Mouse (Mus musculus) A20 (cell line): ENCODE results near the gene Ovol2.

Experiments
- DNase-seq: peaks from one replicate; pipeline ENCODE4 v3.0.0-alpha.2; 2011; ENCODE audit warnings: low read depth, low spot score

Gene Ovol2

DNA sequence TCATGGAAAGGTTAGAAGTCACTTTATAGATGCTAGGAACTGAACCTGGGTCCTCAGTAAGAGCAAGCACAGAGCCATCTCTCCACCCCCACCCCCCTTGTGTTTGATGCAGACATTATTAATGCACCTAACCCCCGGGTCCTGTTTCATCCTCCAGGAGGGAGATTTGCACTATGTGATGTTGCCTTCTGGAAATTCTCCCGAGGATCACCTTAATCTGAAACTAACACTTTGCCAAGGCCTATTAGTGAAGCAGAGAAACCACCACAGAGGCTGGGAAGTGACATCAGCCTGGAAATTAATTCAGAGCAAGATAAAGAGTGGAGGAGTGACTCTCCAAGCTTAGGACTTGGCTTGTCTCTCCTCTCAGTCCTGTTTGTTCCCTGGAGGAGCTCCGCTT is 7.7 kb downstream of the Ovol2 start:
- DNase-seq = no peak

DNA sequence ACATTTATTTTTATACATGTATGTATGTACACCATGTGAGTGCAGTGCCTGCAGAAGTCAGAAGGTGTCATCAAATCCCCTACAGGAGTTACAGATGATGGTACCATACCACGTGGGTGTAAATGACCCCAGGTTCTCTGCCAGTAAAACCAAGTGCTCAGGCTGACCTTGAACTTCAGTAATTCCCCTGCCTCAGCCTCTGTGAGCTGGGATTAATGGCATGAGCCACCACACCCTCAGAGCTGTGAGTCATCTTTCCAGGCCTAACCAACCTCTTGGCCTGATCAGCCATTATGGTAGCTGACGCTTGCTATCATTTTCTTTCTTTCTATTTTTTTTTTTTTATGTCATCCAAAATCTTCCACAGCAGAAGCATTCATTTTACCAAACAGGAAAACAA is 20.6 kb downstream of the Ovol2 start:
- DNase-seq = no peak

DNA sequence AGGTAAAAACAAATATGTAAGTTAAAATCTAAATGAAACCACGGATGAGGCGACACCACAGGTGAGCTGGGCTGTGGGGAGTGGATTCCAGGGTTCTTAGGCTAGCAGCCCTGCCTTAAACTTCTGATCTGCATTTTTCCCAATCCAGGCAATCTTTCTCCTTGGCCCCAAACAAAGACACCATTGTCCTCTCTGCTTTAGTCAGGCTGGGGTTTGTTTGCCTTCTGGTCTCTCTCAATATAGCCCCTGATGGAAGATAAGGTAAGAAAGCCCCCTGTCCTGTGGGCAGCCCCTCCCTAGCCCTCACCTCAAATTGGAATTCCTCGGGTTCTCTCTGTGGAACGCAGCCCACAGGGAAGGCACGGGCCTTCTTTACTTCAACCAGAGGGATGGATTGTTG is 21.7 kb downstream of the Ovol2 start:
- no peak for DNase-seq

DNA sequence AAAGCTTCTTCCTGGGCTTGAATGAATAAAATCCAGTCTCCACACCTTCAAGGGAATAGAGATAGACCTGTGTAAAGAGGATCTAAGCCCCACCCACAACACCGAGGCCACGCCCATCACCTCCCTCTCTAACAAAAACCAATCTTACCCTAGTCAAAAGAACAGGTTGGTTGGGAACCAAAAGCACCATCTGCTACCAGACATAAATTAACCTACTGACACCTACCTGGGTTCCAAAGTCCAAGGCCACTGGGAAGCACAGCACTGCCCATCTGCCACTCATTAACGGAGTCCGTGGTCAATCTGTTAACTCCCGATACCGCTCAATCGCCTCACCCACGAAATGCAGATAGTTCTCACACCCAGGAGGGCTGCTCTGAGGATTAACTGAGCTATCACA is 23.4 kb downstream of the Ovol2 start:
- no peak for DNase-seq

DNA sequence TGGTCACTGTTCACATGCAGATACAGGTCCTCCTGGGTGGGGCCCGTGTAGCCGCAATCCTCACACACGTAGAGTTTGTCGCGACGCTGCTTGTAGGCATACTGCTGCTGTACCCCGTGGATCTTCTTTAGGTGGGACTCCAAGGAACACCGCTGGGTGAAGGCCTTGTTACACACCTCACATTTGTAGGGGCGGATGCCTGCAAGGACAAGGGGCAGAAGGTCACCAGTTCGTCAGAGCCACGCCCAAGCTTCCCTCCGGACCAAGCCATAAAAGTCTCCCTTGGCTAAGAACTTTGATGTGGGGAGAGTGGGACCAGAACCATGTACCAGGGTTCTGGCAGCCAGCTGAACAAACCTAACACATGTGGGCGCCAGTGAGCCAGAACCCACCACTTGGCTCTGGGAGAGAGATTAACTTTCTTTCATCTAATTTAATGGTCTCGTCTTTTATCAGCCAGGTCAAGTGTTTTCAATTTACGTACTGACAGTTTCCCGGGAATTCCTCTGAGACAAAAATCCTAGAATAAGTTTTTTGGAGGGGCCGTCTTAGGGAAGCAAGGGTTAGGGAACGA is 26.1 kb downstream of the Ovol2 start:
- DNase-seq = no peak

DNA sequence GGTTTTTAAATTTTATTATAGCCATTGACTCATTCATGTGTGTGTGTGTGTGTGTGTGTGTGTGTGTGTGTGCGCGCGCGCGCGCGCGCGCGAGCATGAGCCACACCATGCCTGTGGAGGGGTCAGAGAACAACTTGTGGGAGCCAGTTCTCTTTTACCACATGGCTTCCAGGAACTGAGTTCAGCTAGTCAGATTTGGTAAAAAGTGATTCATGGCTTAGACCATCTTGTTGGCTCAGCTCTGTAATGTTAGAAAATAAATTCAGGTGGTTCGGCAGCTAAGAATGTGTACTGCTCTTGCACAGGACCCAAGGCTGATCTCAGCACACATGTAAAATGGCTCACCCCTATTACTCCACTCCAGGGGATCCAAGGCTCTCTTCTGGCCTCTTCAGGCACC is 30.8 kb downstream of the Ovol2 start:
- DNase-seq = no peak

DNA sequence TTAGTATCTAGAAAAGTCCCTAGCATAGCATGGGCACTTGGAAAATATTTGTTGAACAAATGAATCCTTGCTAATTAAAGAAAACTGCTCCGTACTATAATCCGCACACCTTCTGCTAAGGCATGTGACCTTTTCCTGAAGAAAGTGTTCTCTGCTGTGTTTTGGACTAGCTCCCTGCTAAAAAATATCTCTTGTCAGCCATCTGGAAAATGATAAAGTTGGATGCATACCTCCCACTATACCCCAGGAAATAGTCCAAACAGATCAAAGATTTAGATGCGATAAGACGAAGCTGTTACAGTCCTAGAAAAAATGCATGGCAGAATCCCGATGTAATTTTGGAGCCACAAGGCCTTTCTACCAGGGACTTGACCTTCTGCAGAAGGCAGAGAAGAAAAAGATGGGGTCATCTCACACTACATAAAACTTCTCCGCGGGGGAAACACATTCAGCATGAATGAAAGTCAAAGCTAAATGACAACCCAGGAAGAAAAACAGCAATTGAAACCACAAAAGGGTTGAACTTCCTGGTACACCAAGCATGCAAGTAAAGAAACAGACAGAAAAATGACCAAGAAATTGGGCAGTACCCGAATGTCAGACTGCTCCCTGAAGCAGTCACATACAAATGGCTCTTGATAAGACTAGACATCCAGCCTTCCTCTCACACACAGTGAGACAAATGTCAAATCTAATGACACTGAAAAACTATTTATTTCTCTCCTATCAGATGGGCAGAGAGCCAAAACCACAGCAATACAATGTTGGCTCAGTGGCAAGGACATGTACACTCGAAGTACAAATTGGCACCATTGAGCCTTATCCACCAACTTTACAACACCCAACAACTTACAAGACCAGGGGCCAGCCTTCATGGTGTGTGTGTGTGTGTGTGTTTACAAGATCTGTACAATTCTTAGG is 31.9 kb downstream of the Ovol2 start:
- no peak for DNase-seq

DNA sequence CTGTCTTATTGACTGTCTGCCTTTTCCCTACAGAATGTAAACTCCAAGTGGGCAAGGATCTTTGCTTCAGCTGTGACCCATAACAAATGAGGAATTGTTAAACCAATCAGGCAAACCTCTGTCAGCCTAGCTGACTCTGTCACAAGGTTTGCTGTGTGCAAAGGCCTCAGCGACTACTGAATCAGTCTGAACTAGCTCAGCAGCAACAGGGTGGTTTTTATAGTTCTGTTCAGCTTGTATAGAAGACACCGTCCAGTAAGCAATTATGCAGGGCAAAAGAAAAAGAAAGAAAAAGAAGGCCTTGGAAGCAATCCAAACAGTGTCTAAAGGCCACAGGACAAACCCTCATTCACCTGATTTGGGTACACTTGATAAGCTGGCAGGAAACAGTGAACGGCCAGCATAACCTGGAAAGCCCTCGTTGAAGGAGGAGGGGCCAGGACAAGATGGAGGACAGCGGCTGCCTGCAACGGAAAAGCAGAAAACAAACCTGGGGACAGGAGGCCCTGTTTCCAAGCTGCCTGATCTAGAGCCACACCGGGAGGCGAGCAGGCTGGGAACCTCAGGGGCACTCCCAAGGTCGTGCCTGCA is 36.7 kb downstream of the Ovol2 start:
- DNase-seq = no peak

DNA sequence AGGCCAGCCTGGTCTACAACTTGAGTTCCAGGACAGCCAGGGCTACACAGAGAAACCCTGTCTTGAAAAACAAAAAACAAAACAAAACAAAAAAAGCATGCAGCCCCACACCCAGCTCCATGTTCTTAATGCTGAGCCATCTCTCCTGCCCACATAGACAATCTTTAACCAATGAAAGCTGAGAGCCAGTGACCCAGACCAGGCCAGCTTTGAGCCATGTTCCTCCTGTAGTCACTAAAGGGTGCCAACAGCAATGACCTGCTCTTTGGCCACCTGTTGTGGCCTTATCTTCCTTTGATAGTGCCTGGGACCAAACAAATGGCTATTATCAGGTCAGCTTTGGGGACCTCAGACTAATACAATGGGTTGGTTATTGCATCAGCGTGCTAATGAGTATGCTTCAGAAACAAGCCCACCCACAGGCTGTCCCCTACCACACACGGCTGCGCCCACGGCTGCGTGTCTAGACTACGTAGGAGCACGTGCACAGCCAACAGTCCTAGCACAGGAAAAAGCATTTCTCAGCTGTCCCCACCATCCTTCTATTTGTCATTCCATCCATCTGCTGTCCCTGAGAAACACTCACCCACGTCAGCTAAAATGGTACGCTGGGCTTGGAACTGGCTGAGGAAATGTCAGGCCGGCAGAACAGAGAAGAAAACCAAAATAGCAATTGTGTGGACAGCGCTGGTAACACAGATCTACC is 40.2 kb downstream of the Ovol2 start:
- DNase-seq = no peak

DNA sequence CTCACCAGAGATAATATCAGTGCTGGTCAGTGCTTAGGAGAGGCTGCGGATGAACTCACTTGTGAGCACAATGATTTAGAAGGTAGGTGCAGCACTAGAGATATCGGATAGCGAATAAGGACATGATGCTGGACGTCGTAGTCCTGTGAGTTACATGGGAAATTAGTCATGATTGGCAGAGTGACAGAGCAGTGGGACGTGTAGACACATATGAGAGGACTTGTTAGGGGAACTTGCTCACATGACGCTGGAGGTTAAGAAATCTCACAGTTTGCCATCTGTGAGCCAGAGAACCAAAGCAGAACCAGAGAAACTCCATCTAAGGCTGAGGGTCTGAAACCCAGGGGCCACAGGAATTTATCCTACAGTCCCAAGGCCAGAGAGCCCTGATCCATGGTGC is 41.6 kb downstream of the Ovol2 start:
- DNase-seq = no peak

DNA sequence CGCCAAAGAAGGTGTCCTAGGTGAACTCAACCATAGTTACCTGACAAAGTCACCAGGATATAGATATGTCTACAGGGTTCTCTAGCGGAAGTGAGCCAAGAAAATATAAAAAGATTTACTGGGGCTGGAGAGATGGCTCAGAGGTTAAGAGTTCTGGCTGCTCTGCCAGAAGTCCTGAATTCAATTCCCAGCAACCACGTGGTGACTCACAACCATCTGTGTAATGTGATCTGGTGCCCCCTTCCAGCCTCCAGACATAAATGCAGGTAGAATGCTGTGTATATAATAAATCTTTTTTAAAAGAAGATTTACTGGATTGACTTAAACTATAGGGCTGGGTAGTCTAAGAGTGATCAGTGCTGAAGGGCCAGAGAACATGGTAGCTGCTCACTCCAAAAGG is 50.5 kb downstream of the Ovol2 start:
- no peak for DNase-seq

DNA sequence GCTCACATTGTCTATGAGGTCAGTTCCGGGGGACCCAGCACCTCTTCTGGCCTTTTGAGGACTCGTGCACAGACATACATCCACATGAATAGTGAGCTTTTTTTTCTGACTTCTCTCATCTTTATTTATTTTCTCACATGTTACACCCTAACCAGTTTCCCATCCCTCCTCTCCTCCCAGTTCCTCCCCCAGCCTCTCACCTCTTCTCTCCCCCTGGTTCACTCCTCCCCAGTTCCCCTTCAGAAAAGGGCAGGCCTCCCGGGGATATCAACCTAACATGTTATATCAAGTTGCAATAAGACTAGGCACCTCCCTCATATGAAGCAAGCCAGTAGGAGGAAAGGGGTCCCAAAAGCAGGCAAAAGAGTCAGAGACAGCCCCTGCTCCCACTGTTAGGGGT is 51.4 kb downstream of the Ovol2 start:
- DNase-seq = no peak

DNA sequence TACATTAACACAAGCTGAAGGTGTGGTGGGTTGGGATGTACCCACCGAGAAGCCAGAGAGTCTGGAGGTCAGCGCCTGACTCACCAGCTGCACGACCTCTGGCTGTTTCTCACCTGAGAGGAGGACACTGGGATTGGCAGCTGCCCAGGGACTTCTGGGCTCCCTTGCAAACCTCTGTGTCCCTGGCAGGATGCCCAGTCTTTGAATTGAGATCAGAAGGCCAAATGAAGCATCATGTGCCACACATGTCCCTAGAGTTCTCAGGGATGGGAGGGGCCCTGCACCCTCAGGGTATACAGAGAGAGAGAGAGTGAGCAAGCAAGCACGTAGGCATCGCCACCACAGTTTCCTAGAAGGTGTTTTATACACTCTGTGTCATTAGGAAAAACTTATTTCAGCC is 52.2 kb downstream of the Ovol2 start:
- no peak for DNase-seq

DNA sequence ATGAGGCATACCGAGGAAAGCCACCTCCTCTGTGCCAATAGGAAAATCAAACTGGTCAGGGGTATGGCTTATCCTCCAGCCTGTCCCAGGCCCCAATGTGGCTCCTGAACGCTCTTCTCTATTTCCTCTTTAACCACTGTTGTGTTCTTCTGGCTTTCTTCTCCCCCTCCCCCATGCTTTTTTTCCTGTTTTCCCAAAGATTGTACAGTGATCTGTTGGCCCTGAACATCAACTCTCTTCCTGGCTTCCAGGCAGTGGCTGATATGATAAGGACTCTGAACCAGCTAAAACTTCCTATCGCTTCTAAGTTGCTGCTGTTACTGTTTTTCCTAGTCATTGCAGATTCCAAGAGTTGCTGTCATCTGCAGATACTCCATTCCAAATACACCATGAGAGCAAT is 55.1 kb downstream of the Ovol2 start:
- DNase-seq = no peak

DNA sequence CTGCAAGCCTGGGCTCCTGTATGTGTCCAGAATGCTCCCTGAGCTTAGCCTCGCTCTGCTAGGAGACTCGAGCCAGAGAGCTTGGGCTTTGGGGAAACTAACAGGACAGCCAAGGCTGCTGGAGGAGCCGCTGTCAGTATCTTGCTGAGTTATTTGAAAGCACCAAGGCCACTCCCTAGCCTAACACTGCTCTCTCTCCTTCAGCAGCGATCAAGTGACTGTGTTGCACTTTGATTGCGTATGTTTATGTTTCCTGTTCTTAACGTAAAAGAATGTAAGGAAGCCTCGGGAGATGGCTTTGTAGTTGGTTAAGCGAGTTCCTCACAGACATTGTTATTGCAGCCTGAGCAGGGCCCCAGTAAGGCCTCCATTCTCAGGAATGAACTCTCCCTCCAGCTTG is 57.2 kb downstream of the Ovol2 start:
- no peak for DNase-seq

DNA sequence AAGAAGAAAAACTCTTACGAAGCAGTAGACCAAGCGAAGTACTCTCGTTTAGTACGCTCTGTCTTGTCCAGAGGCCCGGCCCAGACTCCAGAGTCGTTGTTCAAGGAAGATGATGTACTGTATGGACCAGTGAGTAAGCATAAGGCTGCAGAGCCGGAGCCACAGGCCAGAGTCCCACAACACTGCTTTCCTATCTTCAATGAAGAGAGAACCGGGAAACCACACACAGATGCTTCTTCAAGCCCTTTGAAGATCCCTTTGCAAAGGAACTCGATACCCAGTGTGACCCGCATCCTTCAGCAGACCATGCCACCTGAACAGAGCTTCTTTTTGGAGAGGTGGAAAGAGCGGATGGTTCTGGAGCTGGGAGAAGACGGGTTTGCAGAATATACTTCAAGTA is 59.9 kb downstream of the Ovol2 start:
- peak; percentile 48 for DNase-seq

DNA sequence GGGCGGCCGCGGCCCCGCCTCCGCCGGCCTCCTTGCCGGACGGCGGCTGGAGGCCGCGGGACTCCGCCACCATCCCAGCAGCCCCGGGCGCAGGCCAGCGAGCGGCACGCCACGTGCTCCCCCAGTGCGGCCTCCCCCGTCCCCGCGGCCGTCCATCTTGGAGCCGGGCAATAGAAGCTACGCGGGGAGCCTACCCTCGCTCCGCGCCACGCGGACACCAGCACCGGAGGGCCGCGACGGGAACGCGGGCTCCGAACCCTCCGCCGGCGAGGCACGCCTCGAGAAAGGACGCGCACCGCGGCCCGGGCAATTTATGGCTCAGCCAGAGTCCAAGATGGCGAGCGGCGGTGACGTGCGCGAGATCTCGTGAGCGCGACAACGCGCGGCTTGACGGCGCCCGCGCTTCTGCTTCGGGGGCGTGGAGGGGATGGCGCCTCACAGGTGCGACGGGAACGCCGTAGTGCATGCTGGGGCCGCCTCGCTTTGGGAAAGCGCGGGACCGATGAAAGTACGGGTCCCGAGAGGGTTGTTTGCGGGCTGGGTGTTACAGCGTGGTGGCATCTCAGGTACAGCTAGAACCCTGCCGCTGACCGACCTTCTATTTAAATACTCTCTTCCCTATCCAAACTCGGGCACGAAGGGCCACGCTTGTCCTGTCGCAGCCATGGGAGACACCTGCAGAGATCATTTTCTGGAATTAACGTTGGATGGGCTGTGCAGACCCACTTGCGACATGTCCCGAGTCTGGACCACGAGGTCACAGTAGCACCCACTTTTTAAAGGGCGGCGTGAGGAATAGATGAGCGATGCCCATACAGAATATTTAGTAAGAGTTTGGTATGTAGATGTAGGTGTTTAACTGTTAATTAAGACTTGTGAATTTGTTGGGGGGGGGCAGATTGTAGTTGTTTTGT is 61.2 kb downstream of the Ovol2 start, which contains the start of the genes Mgme1 and Snx5:
Gene Mgme1, plus strand, starts transcription at position 157 of the 914 bp plus-strand sequence.
Gene Snx5, minus strand, starts transcription at position 400 of the 914 bp plus-strand sequence.
- peak; percentile 98 for DNase-seq

DNA sequence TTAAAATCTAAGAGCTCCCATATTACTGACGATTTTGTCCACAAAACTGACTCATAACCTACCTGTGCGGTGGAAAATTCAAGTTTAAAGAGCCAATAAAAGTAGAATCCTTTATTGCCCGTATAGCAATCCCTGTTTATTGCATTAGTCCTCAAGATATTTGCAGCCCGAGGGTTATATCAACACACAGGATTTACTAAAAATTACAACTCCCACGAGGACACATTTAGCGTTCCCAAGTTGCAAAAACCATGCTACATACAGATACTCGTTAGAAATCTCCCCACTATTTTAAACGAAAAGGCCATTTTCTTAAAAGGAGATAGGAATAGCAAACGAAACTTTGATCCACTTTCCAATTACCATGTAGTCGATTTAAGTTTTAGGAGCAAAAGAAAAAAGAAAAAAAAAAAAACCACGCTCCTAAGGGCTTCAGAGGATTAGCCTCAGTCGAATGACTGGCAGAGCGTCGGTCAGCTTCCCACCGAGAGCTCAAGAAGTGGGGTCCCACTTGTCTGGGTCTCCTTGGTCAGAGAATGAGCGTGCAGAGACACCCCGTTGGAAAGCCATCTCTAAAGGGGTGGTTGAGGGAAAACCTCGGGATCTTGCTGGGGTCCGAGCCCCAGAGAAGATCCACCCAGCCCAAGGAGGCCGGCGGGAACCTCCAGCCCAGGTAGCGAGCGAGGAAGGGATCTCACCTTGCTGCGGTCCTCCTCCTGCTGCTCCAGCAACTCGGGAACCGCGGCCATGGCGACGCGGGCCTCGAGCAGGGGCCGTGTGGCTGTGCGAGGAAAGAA is 62.1 kb downstream of the Ovol2 start:
- no peak for DNase-seq

DNA sequence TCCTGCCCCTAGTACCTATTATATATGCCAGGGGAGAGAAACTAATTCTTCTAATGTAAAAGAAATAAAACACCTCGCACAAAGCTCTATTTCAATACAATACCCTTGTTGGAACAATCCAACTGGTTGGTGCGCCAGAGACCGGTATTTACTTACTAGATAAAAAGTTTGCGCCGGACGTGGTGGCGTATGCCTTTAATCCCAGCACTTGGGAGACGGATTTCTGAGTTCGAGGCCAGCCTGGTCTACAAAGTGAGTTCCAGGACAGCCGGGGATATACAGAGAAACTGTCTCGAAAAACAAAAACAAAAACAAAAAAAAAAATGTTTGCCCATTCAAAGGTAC is 62.7 kb downstream of the Ovol2 start:
- peak; percentile 51 for DNase-seq
